Mouse (Mus musculus) megakaryocyte, embryonic 14.5 days (primary cell): ENCODE results near the gene Caprin1.

ENCODE experiments used
- FLI1 ChIP-seq: IDR thresholded peaks from 2 replicates; pipeline ENCODE4 v1.6.1; 2012; ENCODE audit warnings: low read length, inconsistent platforms, mixed read lengths
- GATA1 ChIP-seq: IDR thresholded peaks from 3 replicates; pipeline ENCODE4 v1.6.1; 2012; ENCODE audit warnings: mixed read lengths, low read length, inconsistent platforms, borderline replicate concordance

GRCm38 (mm10) chr2:103747891-103748290 lies 49.6 kb downstream of the Caprin1 start:
- TF ChIP-seq FLI1 (no peak), GATA1 (no peak)
